Mouse (Mus musculus) brain, embryonic 14.5 days (tissue): ENCODE data around the gene Adam10.

ENCODE experiments used
- CTCF ChIP-seq: fragments of 200-500 bp; IDR thresholded peaks from 2 replicates; pipeline ENCODE4 v1.5.1; 2012; ENCODE audit warnings: inconsistent platforms, mild to moderate bottlenecking, moderate library complexity, borderline replicate concordance; ENCODE audit not compliant: insufficient read depth, insufficient read length; ENCODE audit errors: extremely low read depth
- POLR2A ChIP-seq: fragments of 200-500 bp; IDR thresholded peaks from 2 replicates; pipeline ENCODE4 v1.6.1; 2012; ENCODE audit warnings: mild to moderate bottlenecking, inconsistent platforms, borderline replicate concordance; ENCODE audit not compliant: poor library complexity, insufficient read depth, insufficient read length, severe bottlenecking; ENCODE audit errors: extremely low read depth

GRCm38 (mm10) chr9:70695723-70696122 lies 16.9 kb downstream of the Adam10 start:
- TF ChIP-seq CTCF (no peak), POLR2A (no peak)
